Mouse (Mus musculus) megakaryocyte, embryonic 14.5 days (primary cell): ENCODE results near the gene Cdk6. TPM values are rescaled to one million over a fixed set of nuclear protein-coding genes. Genes with fewer than 3 reads are reported as not detected.
"Not testable (repeated sequence)": the region's sequence is repeated elsewhere in the genome, so short reads cannot be mapped to it uniquely, and the experiment has no call there.

ENCODE experiments used
- H3K27me3 ChIP-seq: replicated peaks from 2 replicates; pipeline ENCODE3; 2012; ENCODE audit warnings: inconsistent platforms
- H3K36me3 ChIP-seq: replicated peaks from 2 replicates; pipeline ENCODE3; 2012; ENCODE audit warnings: low read length, inconsistent platforms, mixed read lengths
- H3K4me1 ChIP-seq: 2 replicates; pipeline ENCODE4 v1.6.1; 2012; ENCODE audit warnings: inconsistent platforms
- H3K4me3 ChIP-seq: replicated peaks from 2 replicates; pipeline ENCODE3; 2012; ENCODE audit warnings: moderate library complexity, mild to moderate bottlenecking, inconsistent platforms
- H3K9me3 ChIP-seq: 2 replicates; pipeline ENCODE4 v1.6.1; 2012; ENCODE audit warnings: inconsistent platforms
- FLI1 ChIP-seq: IDR thresholded peaks from 2 replicates; pipeline ENCODE4 v1.6.1; 2012; ENCODE audit warnings: low read length, inconsistent platforms, mixed read lengths
- GATA1 ChIP-seq: IDR thresholded peaks from 3 replicates; pipeline ENCODE4 v1.6.1; 2012; ENCODE audit warnings: mixed read lengths, low read length, inconsistent platforms, borderline replicate concordance
- polyA plus RNA-seq: library from polyadenylated mRNA; stranded (reverse); fragments of >175 nt; gene quantifications from 2 replicates; pipeline ENCODE4 v1.2.3, GENCODE M21; 2012; ENCODE audit warnings: low replicate concordance; ENCODE audit not compliant: insufficient read depth

Cdk6 gene
- polyA plus RNA-seq, 1 experiment: 9.5 TPM

- Histone ChIP-seq H3K4me3 (no peak overlapping the region), H3K27me3 (no peaks in the 10 kb centered on the region), H3K36me3 (no peaks in the 10 kb centered on the region), H3K9me3 (0 out of 2 replicates have a peak, but pooled peaks cover 4% of the 10 kb centered on the region), H3K4me1 (no peaks in the 10 kb centered on the region; the same call in 1 of the 2 replicates)
- no peak for TF ChIP-seq FLI1
- TF ChIP-seq GATA1: no peak
Measured at GRCm38 (mm10) chr5:3320225-3320624, 21.1 kb upstream of the Cdk6 start.

- TF ChIP-seq GATA1: no peak
- TF ChIP-seq FLI1: no peak
Measured at GRCm38 (mm10) chr5:3322052-3322451, 19.2 kb upstream of the Cdk6 start.

GRCm38 (mm10) chr5:3324116-3324515, 17.2 kb upstream of the Cdk6 start:
- Histone ChIP-seq H3K4me3 (no peak overlapping the region), H3K9me3 (0 out of 2 replicates have a peak, but pooled peaks cover 4% of the 10 kb centered on the region), H3K36me3 (no peaks in the 10 kb centered on the region), H3K4me1 (no peaks in the 10 kb centered on the region; the same call in 1 of the 2 replicates), H3K27me3 (no peaks in the 10 kb centered on the region)
- no peak for TF ChIP-seq GATA1
- TF ChIP-seq FLI1: no peak

More at GRCm38 (mm10) chr5:3322052-3322451, 19.2 kb upstream of the Cdk6 start:
- Histone ChIP-seq H3K4me1 (no peaks in the 10 kb centered on the region; the same call in 1 of the 2 replicates), H3K27me3 (no peaks in the 10 kb centered on the region), H3K36me3 (no peaks in the 10 kb centered on the region), H3K9me3 (0 out of 2 replicates have a peak, but pooled peaks cover 4% of the 10 kb centered on the region), H3K4me3 (no peak overlapping the region)

DNA sequence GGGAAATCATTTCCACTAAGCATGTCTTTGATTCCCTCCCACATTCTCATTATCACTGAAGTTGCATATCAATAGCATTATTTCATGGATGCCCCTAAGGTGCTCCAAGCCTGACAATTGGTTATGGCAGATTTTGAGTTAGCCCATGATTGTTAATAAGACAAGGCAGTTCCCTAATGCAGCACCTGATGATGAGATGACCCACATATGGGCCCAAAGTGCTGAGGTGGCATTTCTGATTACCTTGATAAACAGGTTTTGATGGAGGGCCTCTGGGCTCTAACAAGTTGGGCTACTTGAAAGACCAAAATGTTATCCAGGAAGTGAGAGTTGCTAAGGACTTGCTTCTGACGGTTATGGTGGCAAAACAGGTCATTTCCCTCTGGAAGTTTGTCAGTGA, 11.9 kb upstream of the Cdk6 start:
- Histone ChIP-seq H3K36me3 (no peaks in the 10 kb centered on the region), H3K4me3 (no peak overlapping the region), H3K9me3 (0 out of 2 replicates have a peak, but pooled peaks cover 2% of the 10 kb centered on the region), H3K27me3 (no peaks in the 10 kb centered on the region), H3K4me1 (no peaks in the 10 kb centered on the region)
- no peak for TF ChIP-seq FLI1
- no peak for TF ChIP-seq GATA1

GRCm38 (mm10) chr5:3330932-3331331, 10.4 kb upstream of the Cdk6 start:
- H3K9me3 ChIP-seq: 0 out of 2 replicates have a peak, but pooled peaks cover 2% of the 10 kb centered on the region
- TF ChIP-seq GATA1 (no peak), FLI1 (no peak)
- no peaks in the 10 kb centered on the region for H3K4me1 ChIP-seq
- H3K27me3 ChIP-seq: no peaks in the 10 kb centered on the region
- no peak overlapping the region for H3K4me3 ChIP-seq
- no peaks in the 10 kb centered on the region for H3K36me3 ChIP-seq

DNA sequence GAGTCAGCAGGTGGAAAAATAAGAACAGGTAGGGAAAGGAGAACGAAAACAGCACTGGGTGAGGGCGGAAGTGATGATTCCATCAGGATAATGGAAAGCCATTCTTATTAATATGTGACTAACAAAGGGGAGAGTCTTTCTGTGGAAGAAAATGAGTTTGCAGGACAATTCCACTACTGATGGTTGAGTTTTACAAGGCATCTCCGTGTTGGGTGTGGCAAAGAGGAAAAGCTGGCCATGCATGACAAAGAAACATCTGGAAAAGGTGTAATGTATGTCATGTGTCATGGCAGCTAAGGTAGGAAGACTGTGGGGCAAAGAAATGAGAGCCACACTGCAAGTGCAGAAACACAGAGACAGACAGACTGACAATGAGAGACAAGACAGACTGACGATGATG, 8.3 kb upstream of the Cdk6 start:
- H3K27me3 ChIP-seq, H3K9me3 ChIP-seq, H3K4me3 ChIP-seq, H3K4me1 ChIP-seq, H3K36me3 ChIP-seq: not testable (repeated sequence)

- peak overlapping the region; percentile 97 for H3K4me3 ChIP-seq
- H3K4me1 ChIP-seq, H3K9me3 ChIP-seq, H3K36me3 ChIP-seq, H3K27me3 ChIP-seq: not testable (repeated sequence)
Measured at GRCm38 (mm10) chr5:3340340-3341058, 786 bp upstream of the Cdk6 start.

GRCm38 (mm10) chr5:3341931-3342770, 866 bp downstream of the Cdk6 start:
- no peaks in the 10 kb centered on the region for H3K27me3 ChIP-seq

DNA sequence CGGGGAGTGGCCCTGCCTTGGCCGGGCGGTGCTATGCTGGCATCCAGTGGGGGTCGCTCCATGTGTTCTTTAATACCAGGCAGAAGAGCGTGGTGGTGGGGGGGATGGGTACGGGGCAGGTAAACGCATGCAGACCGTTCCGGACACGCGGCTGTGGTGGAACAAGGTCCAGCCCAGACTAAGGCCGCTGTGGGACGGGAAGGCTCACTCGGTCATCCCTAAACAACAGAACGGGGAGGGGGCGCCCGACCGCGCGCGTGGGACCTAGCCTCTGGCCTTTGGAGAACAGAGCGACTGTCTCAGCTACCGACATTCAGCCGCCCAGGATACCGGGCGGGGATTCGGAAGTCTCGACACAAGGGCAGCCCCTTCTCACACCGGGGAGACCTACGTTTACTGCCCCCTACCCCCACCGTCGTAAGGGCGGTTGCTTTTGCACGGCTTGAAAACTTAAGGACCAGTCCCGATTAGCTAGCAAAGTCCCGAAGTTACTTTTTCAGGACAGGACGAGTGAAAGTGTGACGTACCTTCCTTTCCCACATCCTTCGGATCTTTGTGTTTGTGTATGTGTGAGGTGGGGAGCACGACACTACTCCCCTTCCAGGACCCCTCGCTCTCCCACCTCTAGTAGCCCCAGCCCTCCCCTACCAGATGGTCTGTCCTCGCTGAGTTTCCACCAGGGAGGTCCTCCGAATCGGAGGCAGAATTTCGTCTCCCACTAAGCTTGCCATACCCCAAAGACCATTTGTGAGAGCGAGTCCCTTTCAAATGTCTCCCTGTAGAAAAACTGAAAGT, 1.7 kb downstream of the Cdk6 start:
- no peak for TF ChIP-seq FLI1
- TF ChIP-seq GATA1: no peak
- Histone ChIP-seq H3K4me1 (peaks cover 13% of the 10 kb centered on the region), H3K36me3 (peaks cover 3% of the 10 kb centered on the region), H3K4me3 (peak overlapping the region; percentile 97), H3K9me3 (peaks cover 4% of the 10 kb centered on the region; the same call in 1 of the 2 replicates), H3K27me3 (no peaks in the 10 kb centered on the region)

More at GRCm38 (mm10) chr5:3341931-3342770, 866 bp downstream of the Cdk6 start:
- no peak for TF ChIP-seq FLI1
- TF ChIP-seq GATA1: no peak
- Histone ChIP-seq H3K4me1 (peaks cover 9% of the 10 kb centered on the region), H3K4me3 (peak overlapping the region; percentile 97), H3K36me3 (peaks cover 3% of the 10 kb centered on the region), H3K9me3 (peaks cover 4% of the 10 kb centered on the region; the same call in 1 of the 2 replicates)

DNA sequence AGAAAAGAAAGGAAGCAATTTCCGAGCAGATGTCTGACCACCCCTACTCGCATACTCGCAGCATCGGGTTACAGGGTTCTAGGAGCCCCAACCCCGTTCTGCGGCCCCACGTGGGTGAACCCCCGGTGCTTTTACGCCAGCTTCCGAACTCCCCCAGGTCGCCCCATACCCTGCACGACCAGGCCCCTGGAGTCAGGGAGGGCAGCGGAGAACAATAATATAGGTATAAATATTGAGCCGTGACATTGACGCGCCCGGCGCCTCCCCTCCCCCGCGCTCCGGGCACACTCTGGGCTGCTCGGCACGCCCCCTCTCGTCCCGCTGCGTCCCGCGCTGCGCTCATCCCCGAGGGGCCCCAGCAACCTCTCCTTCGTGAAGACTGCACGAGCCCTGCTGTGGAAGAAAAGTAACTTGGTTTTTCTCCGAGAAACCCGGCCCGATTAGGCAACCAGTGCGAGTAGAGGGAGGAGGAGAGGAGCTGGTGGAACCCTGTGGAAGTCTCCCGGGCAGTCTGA, 2.3 kb downstream of the Cdk6 start:
- peaks cover 4% of the 10 kb centered on the region; the same call in 1 of the 2 replicates for H3K9me3 ChIP-seq
- peak overlapping the region; percentile 97 for H3K4me3 ChIP-seq
- peaks cover 20% of the 10 kb centered on the region for H3K4me1 ChIP-seq
- H3K36me3 ChIP-seq: peaks cover 3% of the 10 kb centered on the region
- no peak for TF ChIP-seq GATA1
- no peak for TF ChIP-seq FLI1
- H3K27me3 ChIP-seq: no peaks in the 10 kb centered on the region
